Mouse (Mus musculus): Measurements from ENCODE around the gene Clec10a.
A peak's percentile ranks its signal among the peaks of the same experiment; 100 is the strongest.

The Clec10a gene

DNA sequence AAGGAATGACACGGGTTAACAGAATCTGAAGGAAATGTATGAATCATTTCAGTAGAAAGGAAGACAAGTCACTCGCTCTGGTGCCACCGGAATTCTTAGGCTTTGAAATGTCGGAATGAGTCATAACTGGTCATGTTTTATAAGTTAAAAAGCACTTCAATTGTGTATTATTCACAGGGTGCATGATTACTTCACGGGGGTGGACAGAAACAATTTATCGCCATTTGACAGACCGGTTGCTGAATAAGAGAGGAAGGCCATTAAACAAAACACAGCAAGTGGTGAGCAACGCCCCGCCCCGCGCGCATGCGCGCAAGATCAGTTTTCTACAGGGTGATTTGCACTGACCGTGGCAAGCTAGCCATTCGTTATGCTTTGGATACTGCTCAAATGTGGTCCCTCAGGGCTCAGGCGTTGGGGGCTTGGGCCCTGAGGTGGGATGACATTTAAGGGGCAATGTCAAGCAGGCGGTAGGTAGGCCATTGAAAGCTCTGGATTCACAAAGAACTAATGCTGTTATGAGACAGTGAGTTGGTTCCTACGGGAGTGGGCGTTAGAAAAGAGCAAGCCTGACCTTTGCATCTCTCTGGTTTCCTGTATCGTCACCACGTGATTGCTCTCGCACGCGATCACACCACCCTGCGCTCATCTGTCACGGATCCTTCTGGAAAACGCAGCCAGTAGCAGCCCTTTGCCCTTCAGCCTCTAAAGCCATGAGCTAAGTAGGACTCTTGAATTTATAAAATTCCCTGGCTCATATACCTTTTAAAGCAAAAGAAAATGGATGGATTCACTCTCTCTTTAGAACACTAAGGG is 33.5 kb downstream of the Clec10a start:
- no peak for DNase-seq

DNA sequence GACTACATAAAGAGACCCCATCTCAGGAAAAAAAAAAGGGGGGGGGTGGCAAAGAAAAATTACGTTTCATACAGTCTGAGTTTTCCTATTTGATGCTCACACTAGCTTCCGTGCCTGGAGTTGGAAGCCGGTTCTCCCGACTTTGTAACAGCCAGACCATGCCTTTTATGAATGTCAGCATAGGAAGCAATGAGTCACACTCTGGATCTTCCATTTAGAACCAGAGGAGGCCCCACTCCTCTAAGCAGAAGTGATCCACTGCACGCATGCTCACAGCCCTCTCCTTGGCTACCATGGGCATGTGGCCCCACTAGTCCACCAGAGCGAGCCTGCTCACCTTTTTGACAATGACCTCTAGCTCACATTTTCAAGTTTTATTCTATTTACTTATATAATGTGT is 35.2 kb downstream of the Clec10a start:
- no peak for DNase-seq

DNA sequence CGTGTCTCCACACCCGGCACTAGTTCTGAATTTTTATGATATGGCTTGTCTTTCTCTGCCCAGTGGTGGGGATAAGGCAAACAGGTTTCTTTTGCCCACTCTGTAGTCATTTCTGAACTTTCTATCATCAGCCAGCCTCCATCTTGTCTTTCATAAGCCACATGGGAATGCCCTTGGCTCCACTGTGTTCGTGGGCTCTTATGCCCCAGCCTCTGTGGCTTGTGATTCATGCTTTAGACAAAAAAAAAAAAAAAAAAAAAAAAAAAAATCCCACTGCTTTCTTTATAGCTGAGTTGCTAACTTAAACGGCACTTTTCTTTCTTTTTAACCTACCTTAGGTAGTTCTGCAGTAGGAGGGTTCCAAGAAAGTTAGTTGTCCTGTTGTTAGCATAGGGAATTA is 36.2 kb downstream of the Clec10a start:
- DNase-seq = no peak

DNA sequence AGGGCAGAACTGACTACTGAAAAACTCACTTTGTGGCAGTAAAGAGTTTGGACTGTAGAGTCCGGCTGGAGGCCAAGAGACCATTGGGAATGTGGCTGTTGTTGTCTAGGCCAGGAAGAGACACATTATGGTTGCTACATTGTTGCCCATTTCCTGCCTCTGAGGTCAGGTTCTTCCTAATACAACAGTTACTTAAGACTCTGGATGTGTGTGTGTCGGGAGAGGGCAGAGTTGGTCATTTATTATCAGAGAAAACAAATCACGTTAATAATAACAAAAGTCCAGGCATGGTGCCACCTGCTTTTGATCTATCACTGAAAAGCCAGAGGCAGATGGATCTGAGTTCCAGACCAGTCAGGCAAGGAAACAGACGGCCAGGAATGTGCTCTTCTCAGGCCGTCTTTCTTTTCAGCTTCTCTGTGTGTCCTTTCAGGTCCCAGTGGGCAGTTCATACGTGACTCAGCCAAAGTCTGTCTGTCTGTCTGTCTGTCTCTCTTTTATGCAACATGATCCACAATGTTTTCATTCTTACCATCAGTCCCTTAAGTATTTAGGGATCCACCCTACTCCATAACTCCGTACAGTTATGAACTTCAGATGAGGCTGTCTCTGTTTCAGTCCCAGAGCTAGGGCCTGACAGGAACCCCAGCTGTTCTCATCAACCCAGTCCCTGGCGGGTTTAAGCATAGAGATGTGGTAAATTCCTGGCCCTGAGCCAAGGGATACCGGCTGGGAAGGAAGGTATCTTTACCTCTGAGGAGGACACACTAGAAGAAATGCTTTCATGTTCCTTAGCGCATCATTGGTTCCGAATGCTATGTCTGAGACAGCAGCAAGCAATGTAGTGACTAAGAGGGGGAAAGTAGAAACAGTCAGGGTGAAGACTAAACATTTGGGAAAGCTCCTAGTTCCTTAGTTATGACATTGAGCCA is 37.6 kb downstream of the Clec10a start:
- no peak for DNase-seq

DNA sequence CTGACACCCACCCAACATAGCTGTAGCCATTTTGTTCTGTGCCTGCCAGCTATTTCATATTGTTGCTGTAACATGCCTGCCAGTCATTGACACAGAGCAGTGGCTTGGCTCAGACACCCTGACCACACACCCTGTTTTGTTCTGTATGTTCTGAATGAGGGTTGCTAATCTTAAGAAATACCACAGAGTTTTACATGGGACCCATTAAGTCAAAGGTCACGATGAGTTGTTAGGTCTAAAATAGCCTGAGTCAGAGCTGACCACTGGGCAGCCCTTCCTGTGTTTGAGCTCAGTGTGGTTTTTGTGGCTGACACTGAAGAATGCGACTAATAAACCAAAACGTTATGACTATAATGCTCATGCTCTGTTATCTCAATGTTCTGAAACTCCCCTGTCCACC is 42.3 kb downstream of the Clec10a start:
- DNase-seq = no peak

DNA sequence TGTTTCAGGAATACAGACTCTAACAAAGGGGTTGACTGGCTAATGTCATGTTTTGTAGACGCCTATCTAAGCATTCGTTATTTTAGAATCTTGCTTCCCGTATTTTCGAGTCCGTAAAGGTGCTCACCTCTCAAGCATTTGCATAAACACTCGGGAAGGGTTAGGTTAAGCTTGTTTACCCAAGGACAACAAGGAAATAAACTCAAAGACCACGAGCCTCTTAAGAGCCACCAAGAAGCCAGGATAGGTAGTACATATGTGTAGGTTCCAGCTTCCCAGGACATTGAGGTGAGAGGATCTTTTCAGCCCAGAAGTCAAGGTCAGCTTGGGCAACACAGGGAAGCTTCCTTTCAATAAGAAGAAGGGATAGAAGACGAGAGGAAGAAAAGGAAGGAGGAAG is 43.1 kb downstream of the Clec10a start:
- no peak for DNase-seq

DNA sequence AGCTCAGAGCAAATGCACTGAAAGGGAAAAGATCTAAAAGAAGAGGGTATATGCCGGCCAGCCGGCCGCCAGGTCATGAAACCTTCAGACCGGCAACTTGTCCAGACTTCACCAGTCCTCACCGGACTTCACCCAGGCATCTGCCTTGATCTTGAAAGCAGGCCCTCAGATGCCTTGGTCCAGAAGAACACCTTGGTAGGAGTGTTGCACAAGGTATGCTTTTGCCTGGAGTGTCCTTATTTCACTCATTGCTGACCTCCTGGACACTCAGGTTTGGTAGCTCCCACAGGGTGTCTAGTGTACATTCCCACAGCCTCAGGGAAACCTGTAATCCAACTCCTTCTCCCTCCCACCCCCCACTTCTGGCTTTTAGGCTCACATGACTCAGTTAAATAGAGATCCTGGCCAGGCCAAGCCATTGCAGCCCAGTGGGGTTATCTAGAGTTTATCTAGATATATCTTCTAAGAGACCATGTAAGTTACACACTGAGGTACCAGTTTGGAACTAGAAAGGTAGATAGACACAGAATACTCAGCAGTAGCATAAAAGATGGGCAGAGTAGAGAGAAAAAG is 44.1 kb downstream of the Clec10a start:
- DNase-seq = no peak

DNA sequence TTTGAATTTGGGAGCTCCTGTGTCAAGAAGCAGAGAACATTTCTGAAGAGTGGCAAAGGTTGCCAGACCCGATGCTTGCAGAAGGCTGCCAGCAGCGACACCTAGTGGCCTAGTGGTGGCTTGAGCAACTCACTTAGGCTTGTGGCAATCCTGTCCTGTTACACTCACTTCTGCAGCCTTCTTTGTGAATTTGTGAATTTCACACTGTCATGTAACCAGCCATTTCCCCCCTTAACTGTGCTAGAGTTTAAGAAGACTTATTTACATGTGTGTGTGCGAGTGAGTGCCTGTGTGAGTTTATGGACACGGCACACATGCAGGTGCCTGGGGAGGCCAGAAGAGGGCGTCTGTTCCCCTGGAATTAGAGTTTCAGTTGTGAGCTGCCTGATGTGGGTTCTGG is 45.7 kb downstream of the Clec10a start:
- DNase-seq = peak; percentile 80 to 82

DNA sequence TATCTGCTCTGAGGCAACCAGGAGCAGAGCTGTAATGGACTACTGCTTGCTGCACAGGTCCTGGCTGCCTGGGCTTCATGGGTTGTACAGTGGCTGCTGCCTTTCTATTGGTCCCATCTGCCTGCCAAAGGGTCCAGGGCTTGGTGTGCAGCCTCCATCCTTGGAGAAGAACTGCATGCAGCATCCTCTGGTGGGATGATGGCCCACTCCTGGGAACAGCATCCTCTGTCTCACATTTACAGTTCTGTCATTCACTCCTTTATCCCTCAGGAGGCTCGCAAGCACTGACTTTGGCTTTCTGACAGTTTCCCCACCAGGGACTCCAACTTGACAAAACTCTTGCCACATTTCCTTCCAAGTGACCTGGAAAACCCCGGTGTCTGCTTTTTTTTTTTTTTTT is 50.8 kb downstream of the Clec10a start:
- no peak for DNase-seq

DNA sequence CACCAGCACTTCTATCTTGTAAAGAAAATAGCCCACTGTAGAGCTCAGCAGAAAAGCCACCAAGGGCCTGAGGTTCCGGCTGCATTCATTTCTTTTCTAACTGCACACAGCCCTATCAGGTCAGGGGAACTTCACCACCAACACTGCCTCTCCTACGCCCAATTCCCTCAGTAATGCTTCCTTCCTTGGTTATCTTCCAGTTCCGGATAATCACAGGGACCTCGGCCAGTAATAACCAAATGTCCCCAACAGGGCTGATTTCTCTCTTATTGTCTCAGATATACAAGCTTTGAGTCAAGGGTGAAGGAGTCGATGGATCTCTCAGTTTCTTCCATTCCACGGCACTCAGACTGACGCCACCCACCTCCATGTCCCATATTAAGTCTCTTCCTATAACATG is 51.3 kb downstream of the Clec10a start:
- DNase-seq = no peak

DNA sequence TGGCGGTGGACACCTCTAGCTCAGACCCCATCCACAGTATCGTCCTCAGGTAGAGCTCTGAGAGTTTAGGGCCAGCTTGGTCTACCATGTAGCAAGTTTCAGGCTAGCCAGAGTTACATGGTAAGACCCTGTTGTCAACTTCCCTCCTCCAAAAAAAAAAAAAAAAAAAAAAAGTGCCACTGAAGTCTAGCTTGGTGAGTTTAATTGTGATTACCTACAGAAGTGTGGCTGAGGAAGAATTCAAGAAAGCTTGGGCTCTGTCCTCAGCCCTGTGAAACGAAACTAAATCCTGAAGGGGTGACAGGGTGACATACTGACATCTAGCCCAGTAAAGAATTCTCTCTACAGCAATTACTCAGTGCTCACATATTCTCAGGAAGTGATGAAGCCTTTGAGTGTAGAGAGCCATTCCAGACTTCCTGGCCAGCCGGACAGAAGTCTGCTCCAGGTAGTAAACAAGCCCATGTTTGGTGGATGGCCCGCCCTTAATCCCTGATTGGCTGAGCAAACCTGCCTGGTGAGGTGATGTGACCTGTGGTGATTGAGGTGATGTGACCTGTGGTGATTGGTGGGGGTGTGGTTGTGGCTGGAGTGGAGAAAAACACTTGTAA is 52.9 kb downstream of the Clec10a start:
- DNase-seq = no peak

DNA sequence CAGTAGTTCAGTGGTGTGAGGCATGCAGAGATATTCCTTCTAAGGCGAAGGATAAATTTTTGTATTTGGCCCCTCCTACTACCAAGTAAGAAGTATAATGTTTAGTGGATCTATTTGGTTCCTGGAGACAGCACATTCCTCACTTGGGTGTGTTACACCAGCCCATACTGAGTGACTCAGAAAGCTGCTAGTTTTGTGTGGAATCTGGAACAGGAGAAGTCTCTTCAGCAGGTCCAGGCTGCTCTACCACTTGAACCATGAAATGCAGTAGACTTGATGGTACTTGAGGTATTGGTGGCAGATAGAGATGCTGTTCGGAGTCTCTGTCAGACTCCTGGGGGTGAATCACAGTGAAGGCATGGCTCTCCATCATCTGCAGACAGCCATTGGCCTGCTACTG is 54.7 kb downstream of the Clec10a start:
- DNase-seq = no peak

DNA sequence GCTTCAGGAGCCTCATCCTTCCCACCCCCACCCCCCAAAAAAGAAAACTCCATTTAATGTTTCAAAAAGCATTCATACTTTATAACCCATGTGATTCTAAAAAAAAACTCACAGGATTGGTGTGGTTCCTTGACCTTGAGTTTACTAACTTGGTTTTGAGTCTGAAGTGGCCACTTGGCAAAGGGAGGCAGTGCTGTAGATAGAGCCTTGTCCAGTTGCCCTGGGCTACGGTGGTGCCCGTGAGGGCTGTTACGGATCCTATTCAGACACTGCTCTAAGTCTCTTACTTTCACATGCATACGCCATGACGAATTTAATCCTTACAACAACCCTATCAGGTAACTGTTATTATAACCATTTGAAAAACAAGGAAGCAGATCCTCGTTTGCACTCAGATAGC is 56.0 kb downstream of the Clec10a start:
- no peak for DNase-seq

DNA sequence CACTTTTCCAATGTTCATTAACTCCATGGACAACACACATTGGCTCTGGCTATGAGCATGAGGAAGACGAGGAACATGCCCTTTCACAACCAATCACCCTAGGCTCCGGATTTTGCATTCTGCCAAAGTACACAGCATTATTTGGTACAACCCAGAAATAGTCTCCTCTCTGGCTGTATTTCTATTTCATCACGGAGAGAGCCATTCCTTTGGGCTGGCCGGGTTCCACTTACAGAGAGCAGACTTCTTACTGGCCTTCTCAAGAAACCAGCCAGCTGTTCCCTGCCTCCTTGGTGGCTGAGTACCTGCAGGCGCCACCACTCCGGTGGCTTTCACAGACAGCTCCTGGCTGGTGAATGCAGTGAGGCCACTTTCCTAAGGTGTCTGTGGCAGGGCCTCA is 56.4 kb downstream of the Clec10a start, which contains the start of gene Slc16a11:
TSS of gene Slc16a11 (plus strand) at position 330 of the 400 bp plus-strand sequence.
- no peak for DNase-seq

DNA sequence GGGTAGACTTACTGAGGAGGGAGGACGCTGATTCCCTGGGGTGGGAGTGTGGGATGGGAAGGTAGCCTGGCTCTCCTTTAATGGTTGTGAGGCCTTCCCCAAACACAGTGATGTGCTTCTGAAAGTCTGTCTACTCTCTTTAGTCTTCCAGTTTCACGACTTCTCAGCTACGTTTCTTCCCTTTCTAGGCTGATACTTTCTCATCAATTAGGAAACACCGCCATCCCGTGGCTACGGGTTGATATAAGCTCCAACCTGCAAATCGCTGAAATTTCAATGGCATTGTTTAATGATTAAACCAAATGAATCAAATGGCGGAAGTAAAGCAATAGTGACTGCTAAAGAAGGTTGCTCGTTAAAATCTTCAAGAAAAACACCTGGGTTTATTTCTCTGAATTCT is 56.9 kb downstream of the Clec10a start:
- peak; percentile 70 to 77 for DNase-seq

DNA sequence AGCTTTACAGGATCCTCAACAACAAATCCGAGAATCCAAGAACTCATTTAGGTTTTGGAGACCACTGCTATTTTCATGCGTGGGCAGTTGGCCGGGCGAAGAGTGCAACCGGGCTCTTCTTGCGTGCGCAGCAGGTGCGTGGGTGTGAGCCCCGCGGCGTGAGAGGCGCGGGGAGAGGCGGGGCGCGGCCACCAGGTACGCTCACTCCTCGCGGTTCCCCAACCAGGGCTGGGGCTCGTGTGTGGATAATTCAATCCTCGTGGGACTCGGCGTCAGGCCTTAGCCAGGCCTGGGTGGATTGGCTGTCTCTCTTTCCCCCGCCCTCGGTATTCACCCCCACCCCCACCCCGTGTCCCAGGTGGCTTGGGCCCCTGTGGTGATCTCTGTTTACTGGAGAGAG is 57.7 kb downstream of the Clec10a start:
- peak; percentile 30 to 32 for DNase-seq

DNA sequence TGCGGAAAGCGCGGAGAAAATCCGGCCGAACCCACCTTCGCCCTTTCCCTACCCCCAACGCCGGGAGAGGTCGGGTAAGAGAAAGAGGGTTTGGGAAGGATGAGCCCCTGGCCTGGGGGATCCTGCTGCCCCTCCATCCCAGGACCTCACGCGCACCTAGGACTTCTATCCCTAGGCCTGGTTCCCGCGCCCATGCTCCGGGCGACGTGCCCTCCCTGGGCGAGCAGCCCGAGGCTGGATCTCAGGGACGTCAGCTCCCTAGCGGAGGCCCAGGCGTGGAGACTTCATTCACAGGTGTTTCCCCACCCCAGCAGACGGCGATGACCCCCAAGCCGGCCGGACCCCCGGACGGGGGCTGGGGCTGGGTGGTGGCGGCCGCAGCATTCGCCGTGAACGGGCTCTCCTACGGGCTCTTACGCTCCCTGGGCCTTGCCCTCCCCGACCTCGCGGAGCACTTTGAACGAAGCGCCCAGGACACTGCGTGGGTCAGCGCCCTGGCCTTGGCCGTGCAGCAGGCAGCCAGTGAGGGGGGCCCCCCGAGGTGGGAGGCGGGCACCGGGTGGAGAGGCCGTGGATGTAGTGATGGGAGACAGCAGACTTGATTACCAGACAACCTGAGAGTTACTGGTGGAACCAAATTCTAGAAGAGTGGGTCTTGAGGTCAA is 58.3 kb downstream of the Clec10a start:
- peak in 1 of 2 experiments; percentile 32 for DNase-seq

DNA sequence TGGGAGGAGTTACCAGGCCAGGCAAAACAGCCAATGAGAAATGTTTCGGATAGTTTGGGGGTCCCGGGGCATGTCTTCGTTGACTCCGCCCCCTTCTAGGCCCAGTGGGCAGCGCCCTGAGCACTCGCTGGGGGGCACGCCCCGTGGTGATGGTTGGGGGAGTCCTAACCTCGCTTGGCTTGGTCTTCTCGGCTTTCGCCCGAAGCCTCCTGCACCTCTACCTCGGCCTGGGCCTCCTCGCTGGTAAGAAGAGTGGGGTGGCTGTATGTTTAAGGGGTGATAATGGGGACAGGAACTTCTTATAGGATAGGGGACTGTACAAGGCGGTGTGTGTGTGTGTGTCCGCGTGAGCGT is 58.8 kb downstream of the Clec10a start:
- no peak for DNase-seq

DNA sequence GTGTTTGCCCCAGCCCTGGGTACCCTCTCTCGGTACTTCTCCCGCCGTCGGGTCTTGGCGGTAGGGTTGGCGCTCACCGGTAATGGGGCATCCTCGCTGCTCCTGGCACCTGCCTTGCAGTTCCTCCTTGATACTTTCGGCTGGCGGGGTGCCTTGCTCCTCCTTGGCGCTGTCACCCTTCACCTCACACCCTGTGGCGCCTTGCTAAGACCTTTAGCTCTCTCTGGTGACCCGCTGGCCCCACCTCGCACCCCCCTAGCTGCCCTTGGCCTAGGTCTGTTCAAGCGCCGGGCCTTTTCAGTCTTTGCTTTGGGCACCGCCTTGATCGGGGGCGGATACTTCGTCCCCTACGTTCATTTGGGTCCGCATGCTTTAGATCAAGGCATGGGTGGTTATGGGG is 59.3 kb downstream of the Clec10a start:
- no peak for DNase-seq

DNA sequence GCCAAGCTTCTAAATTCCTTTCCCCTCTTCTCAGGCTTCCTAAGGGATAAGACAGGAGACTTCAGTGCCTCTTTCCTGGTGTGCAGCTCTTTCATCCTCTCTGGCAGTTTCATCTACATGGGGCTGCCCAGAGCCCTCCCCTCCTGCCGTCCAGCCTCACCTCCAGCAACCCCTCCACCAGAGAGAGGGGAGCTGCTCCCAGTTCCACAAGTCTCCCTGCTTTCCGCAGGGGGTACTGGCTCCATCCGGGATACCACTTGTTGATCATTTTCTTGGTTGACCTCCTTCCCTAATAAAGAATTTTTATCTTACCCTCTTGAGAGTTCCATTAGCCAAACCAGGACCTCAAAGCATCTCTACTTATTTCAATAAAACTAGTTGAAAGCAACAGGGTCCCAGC is 60.1 kb downstream of the Clec10a start:
- no peak for DNase-seq

DNA sequence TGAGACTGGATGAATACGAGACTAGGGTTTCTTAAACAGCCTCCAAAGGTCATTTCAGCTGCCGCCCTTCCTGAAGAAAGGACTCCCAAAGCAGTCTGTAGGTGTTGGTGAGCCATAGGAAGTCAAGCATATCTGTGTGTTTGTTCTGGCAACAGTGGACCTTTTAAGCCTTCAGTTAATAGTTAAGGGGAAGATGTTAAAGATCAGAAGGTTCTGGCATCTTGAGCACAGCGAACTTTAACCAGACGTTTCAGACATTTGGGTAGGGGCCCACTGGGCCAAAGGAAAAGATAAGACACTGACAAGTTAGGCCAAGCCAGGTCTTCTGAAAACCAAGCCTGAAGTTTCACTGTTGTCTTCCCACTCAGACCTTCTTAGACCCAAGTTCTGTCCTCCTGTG is 62.0 kb downstream of the Clec10a start:
- no peak for DNase-seq

DNA sequence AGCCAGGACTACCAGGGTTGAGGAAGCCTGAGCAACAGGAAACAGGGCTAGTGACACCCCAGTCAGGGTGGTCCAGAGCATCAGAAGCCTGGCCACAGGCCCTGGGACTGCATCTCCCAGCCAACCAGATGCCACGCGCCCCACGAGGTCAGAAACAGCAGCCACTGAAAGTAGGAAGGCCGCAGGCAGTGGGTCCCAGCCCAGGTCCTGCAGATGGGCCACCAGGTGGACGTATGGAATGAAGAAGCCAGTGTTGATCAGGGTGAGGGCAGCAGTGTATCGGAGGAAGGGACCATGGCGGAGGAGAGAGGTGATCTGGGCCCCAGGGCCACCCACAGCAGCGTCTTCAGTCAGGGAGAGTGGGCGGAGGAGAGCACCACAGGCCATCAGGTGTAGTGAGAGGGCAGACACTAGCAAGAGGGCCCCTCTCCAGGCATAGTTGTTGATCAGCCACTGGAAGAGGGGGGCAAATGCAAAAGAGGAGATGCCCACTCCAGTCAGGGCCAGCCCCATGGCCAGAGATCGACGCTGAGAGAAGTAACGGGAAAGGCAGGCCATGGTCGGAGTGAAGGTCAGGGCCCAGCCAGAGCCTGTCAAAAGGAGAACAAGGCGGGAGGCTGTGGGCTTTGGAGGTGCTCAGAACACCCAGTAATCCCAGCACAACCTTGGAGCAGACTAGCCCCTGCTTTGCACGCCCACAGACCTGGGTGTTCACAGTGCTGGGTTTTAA is 62.9 kb downstream of the Clec10a start:
- DNase-seq = no peak

All from B cell, adult 2 months (primary cell).